Comparison of ENCODE assay signal across 8 mouse cellular contexts in the genomic region with DNA sequence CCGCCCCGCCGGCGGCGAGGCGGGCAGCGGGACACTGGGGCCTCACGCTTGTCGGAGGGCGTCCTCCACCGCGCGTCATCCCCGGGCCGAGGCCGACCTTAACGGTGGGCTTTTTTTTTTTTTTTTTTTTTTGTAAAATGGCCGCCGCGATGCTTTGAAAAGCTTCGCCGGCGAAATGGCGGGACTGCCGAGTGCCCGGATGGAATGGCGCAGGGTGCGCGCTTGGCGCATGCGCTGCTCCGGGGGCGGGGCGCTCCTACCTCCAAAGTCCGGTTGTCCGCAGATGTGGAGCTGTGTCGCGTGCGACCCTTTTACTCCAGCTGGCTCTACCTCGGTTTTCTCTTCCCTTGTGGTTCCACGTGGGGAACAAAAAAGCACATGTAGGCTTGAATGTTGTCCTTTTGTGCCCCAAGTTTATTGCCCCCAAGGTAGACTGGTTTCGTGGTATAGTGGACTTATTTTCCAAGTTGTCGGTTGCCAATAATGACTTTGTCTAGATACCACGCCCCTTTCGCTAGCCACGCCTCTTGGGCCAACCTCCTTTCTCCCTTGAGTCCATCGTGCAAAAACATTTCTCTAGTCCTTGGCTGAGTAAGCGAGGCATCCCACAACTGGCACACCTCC. TPM values are rescaled to one million over a fixed set of nuclear protein-coding genes. Genes with fewer than 3 reads are reported as not detected.
DNase-seq lines count a peak whose midpoint lies in the region; ATAC-seq lines count a peak whose summit lies in the region.

No protein-coding gene starts in this region.

- no peaks in the 10 kb centered on the region for H3K27me3 ChIP-seq in forebrain, embryonic 15.5 days

- H3K36me3 ChIP-seq in forebrain, embryonic 15.5 days: peaks cover 26% of the 10 kb centered on the region

- peak overlapping the region; percentile 100 for H3K27ac ChIP-seq in forebrain, embryonic 15.5 days (replicated peaks)

- H3K9me3 ChIP-seq in forebrain, embryonic 15.5 days: no peaks in the 10 kb centered on the region

- DNase-seq in MEL-GATA-1-ER (ENCODE audit: extremely low read depth, low read depth): peak; percentile 83
- peak; percentile 94 for DNase-seq in cerebellum, adult 11-12 months
- DNase-seq in layer of hippocampus, postnatal 14 days (ENCODE audit: low spot score in 2 of 2): peak; percentile 89 to 92
- DNase-seq in lung, postnatal 36 days: peak; percentile 95
- peak; percentile 94 for DNase-seq in retina, embryonic 14.5 days (ENCODE audit: low spot score)
- peak; percentile 93 for DNase-seq in thymus, postnatal 4 days

- H3K4me2 ChIP-seq in forebrain, embryonic 15.5 days (replicated peaks): peak overlapping the region; percentile 67

- peak overlapping the region; percentile 99 for H3K4me3 ChIP-seq in forebrain, embryonic 15.5 days

- peak; percentile 25 for ATAC-seq in forebrain, embryonic 15.5 days (replicated peaks)
- ATAC-seq in hematopoietic stem cell, adult 5-6 weeks (replicated peaks in 1 of 2; ENCODE audit: insufficient read depth in 1 of 2, low FRiP score in 2 of 2, low TSS enrichment in 1 of 2, low read depth in 1 of 2, poor library complexity in 2 of 2, severe bottlenecking in 2 of 2): peak; percentile 3 to 22; a peak in 2 of 4 replicates

- peaks cover 72% of the 10 kb centered on the region for H3K4me1 ChIP-seq in forebrain, embryonic 15.5 days

- WGBS in forebrain, embryonic 15.5 days: under 1% methylated on average over 47 of the region's 48 CpGs

- peak overlapping the region; percentile 100 for H3K9ac ChIP-seq in forebrain, embryonic 15.5 days (replicated peaks)

RNA-seq across cellular contexts. Expression of gene Cirbp, which starts 2.4 kb away (rescaled TPM):
- polyA plus RNA-seq in forebrain, embryonic 15.5 days (2015; fragmentation: Nextera tagmentation; extraction: Ambion mirVana): 350 and 358 TPM in 2 replicates
- total RNA-seq in hematopoietic stem cell, adult 5-6 weeks (2017): 93.6 and 143 TPM in 2 replicates
- 100 to 1,000 TPM in 1 of 2 experiments, 10 to 100 TPM in 1; 93.5 to 126 TPM for total RNA-seq in layer of hippocampus, postnatal 14 days (2021)

RNA-seq across cellular contexts. Expression of gene 1600002K03Rik, which starts 4.6 kb away (rescaled TPM):
- polyA plus RNA-seq in forebrain, embryonic 15.5 days (2015; fragmentation: Nextera tagmentation; extraction: Ambion mirVana): 9.7 and 12.7 TPM in 2 replicates
- total RNA-seq in hematopoietic stem cell, adult 5-6 weeks (2017): 9.1 and 26.2 TPM in 2 replicates
- 1 to 10 TPM; 5.1 to 5.2 TPM for total RNA-seq in layer of hippocampus, postnatal 14 days (2021)

RNA-seq across cellular contexts. Expression of gene Efna2, which starts 11.1 kb away (rescaled TPM):
- polyA plus RNA-seq in forebrain, embryonic 15.5 days (2015; fragmentation: Nextera tagmentation; extraction: Ambion mirVana): 35.8 and 36.5 TPM in 2 replicates
- not detected in 2 replicates for total RNA-seq in hematopoietic stem cell, adult 5-6 weeks (2017)
- total RNA-seq in layer of hippocampus, postnatal 14 days (2021): 10 to 100 TPM; 14.8 TPM

RNA-seq across cellular contexts. Expression of gene Midn, which starts 20.1 kb away (rescaled TPM):
- 33.0 and 34.9 TPM in 2 replicates for polyA plus RNA-seq in forebrain, embryonic 15.5 days (2015; fragmentation: Nextera tagmentation; extraction: Ambion mirVana)
- total RNA-seq in hematopoietic stem cell, adult 5-6 weeks (2017): 19.4 and 20.2 TPM in 2 replicates
- 10 to 100 TPM; 90.9 to 100.0 TPM for total RNA-seq in layer of hippocampus, postnatal 14 days (2021)

RNA-seq across cellular contexts. Expression of gene Cbarp, which starts 27.5 kb away (rescaled TPM):
- 29.7 and 39.5 TPM in 2 replicates for polyA plus RNA-seq in forebrain, embryonic 15.5 days (2015; fragmentation: Nextera tagmentation; extraction: Ambion mirVana)
- total RNA-seq in hematopoietic stem cell, adult 5-6 weeks (2017): 2.2 and 2.4 TPM in 2 replicates
- total RNA-seq in layer of hippocampus, postnatal 14 days (2021): 100 to 1,000 TPM; 401 to 436 TPM

Comparison
In these comparisons a context has a peak if more than half of its experiments do, and no peak if none do; other contexts are left out.
1. Peak in every context shown above with its lines: DNase-seq, ATAC-seq, H3K4me3 ChIP-seq and H3K27ac ChIP-seq.
2. RNA of gene Efna2, which starts 11.1 kb away (total RNA-seq): 14.8 TPM in layer of hippocampus, postnatal 14 days; not detected in hematopoietic stem cell, adult 5-6 weeks; every median in the first group is over 10 times any median in the second.